Comparison of ENCODE assay signal across 8 mouse cellular contexts in the genomic region with DNA sequence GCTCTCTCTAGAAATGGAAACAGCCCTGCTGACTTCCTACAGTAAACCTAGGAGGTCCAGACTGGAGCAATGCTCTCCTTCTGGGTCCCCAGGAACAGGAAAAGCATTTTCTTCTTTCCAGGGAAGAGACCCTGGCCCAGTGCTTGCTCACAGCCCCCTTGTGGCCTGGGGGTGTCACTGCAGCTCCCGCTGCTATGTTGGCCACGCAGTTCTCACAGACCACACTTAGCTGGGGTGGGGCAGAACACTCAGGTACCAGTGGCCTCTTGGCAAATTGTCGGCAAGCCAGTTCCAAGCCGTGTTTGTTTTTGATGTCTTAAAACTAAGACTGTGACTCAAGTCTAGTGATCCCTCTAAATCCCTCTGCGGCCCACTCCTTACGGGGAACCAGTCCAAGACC. TPM values are rescaled to one million over a fixed set of nuclear protein-coding genes. Genes with fewer than 3 reads are reported as not detected.
DNase-seq lines count a peak whose midpoint lies in the region; ATAC-seq lines count a peak whose summit lies in the region.

No protein-coding gene starts in this region.

- peak overlapping the region; percentile 65 for H3K4me3 ChIP-seq in hindbrain, embryonic 13.5 days

- 39% methylated on average over 6 of the region's 6 CpGs for WGBS in hindbrain, embryonic 13.5 days

- H3K9me3 ChIP-seq in hindbrain, embryonic 13.5 days = no peaks in the 10 kb centered on the region

- peak overlapping the region; percentile 98 for H3K4me2 ChIP-seq in hindbrain, embryonic 13.5 days

- H3K4me1 ChIP-seq in hindbrain, embryonic 13.5 days (replicated peaks) = peaks cover 53% of the 10 kb centered on the region

- peaks cover 27% of the 10 kb centered on the region for H3K27me3 ChIP-seq in hindbrain, embryonic 13.5 days

- H3K9ac ChIP-seq in hindbrain, embryonic 13.5 days = peak overlapping the region; percentile 80; the same call in 1 of the 2 replicates

- no peaks in the 10 kb centered on the region for H3K36me3 ChIP-seq in hindbrain, embryonic 13.5 days

- ATAC-seq in hindbrain, embryonic 13.5 days (ENCODE audit: low FRiP score) = no peak

- DNase-seq in R1 (ENCODE audit: low read depth, low spot score) = peak; percentile 79
- peak; percentile 90 to 91 for DNase-seq in cerebellum, postnatal 25 days
- peak; percentile 70 for DNase-seq in gastrocnemius, adult 18-20 months (ENCODE audit: low spot score)
- peak; percentile 58 to 74 for DNase-seq in layer of hippocampus, postnatal 25 days (ENCODE audit: extremely low spot score in 1 of 2, low spot score in 1 of 2)
- peak; percentile 82 to 86 for DNase-seq in lung, postnatal 4 days
- peak; percentile 79 to 85 for DNase-seq in right cerebral cortex, adult 2 months (ENCODE audit: low spot score in 2 of 2)
- DNase-seq in urinary bladder, postnatal 25 days (ENCODE audit: low spot score) = peak; percentile 65

- no peak overlapping the region for H3K27ac ChIP-seq in hindbrain, embryonic 13.5 days

RNA-seq across cellular contexts. Expression of gene Man1c1, which starts 2.2 kb away (rescaled TPM):
- total RNA-seq in gastrocnemius, adult 18-20 months (2021) = 1 to 10 TPM; 2.5 to 3.6 TPM
- polyA plus RNA-seq in hindbrain, embryonic 13.5 days (2015; fragmentation: Nextera tagmentation; extraction: Ambion mirVana) = 3.6 and 3.8 TPM in 2 replicates
- 10 to 100 TPM; 20.9 to 22.3 TPM for total RNA-seq in layer of hippocampus, postnatal 25 days (2021)

Comparison
In these comparisons a context has a peak if more than half of its experiments do, and no peak if none do; other contexts are left out.
1. RNA of gene Man1c1, which starts 2.2 kb away (total RNA-seq): 20.9 to 22.3 TPM in layer of hippocampus, postnatal 25 days; 2.5 to 3.6 TPM in gastrocnemius, adult 18-20 months; every median in the first group is over 4 times any median in the second.
2. Peak in every context shown above with its lines, with median percentiles within 50 percentile points of each other: DNase-seq.